Mouse (Mus musculus) embryonic stem cell, embryonic (primary cell): Measurements from ENCODE around the gene Lpcat4.

Experiments used
- CTCF ChIA-PET, 4 experiments: fragments of 300-600 bp in 2 of 4; fragments of 350-600 bp in 2 of 4; sonication (Branson Sonifier 250); formaldehyde crosslinking; loops; one replicate each; lab custom pipeline; 2022; ENCODE audit warnings: inconsistent platforms in 2 of 4; lab: Charles Lee
- POLR2A ChIA-PET, 4 experiments: fragments of 300-600 bp in 2 of 4; fragments of 350-600 bp in 2 of 4; sonication (Branson Sonifier 250); formaldehyde crosslinking; loops; one replicate each; lab custom pipeline; 2022; ENCODE audit warnings: antibody characterized with exemption in 4 of 4, inconsistent platforms in 1 of 4; lab: Charles Lee

Lpcat4 gene

DNA sequence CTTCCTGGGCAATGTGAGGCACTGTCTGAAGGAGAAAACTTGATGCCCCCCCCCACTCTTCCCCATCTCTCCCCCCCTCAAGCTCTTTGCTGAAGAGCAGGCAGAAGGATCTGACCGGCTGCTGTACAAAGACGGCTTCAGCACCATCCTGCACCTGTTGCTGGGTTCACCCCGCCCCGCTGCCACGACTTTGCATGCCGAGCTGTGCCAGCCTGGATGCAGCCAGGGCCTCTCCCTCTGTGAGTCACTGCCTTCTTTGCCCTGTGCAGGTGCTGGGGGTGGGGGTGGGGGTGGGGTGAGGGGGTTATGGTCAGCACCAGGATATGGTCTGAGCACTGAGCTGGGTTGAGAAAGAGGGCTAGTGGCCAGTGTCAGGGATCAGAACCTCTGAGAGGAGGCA lies 6.9 kb downstream of the Lpcat4 start:
- ChIA-PET POLR2A (interaction anchor here in 2 of 4 experiments (1.0 to 1.9 kb wide), 8 partner anchors 15 to 253 kb away, joined by 3 to 8 read pairs (median 4); partner anchors contain the start of genes Nop10 (in 2 of the 2), Slc12a6 (in 2 of the 2), Emc4 (in 1 of the 2) and Gm21985 (in 1 of the 2)), CTCF (interaction anchor here in 2 of 4 experiments (0.7 to 1.0 kb wide), 2 partner anchors 24 to 47 kb away, joined by 3 to 4 read pairs; no protein-coding TSS in a partner anchor)

DNA sequence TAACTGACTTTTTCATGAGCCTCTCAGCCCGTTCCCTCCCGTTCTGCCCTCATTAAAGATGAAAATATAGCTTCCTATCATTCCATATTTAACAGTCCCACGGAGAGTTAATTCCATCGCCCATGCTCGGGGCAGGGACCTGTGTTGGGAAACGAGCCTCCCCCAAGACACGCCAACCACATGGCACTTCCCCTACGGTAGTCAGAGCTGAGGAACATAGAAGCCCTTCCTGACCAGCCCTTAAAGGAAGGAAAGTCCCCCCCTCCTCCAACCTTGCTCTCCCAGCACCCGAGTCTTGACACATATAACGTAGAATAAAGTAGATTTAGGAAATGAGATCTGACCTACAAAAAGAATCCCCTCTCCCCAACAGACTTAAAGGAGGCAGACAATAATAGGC lies 8.1 kb downstream of the Lpcat4 start:
- ChIA-PET CTCF (interaction anchor here in 1 of 4 experiments (0.6 kb wide), 1 partner anchor 15 kb away, joined by 4 read pairs; no protein-coding TSS in a partner anchor), POLR2A (interaction anchor here in 3 of 4 experiments (0.7 to 1.9 kb wide), 6 partner anchors 14 to 1513 kb away, joined by 3 to 8 read pairs (median 4); partner anchors contain the start of genes Emc4 (in 1 of the 3) and Nop10 (in 1 of the 3))

DNA sequence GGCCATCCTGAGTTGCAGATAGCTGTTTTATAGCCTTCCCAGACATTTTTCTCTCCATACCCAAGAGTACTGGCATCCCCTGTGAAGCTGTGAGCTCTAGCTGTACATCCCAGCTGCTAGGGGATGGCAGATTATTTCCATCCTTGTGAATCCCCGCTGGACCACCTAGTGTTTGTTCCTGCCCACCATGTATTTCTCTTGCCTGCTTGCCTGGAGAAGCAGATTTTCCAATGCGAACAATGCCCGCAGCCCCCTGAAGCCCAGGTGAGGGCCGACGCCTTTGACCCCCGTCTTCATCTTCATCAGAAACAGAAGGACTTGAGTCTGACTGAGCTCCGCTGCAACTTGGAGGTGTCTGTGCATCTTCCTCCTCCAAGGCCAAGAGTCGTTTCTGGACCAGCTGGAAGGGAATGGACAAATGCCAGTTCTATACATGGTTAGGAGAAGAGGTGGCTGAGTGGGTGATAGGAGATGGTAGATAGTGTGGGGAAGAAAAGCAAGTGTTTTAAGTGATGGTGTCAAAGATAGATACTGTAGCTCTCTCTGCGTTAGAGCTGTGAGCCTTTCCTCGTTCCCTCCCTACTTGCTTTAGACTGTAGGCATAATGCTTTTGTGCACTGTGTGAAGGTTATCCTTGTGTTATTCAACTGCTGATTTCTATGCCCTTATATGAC lies 10.6 kb downstream of the Lpcat4 start:
- CTCF ChIA-PET, result no interaction called here
- POLR2A ChIA-PET, result interaction anchor here in 1 of 4 experiments (1.1 to 1.7 kb wide), 2 partner anchors 15 to 32 kb away, joined by 3 to 4 read pairs; no protein-coding TSS in a partner anchor

DNA sequence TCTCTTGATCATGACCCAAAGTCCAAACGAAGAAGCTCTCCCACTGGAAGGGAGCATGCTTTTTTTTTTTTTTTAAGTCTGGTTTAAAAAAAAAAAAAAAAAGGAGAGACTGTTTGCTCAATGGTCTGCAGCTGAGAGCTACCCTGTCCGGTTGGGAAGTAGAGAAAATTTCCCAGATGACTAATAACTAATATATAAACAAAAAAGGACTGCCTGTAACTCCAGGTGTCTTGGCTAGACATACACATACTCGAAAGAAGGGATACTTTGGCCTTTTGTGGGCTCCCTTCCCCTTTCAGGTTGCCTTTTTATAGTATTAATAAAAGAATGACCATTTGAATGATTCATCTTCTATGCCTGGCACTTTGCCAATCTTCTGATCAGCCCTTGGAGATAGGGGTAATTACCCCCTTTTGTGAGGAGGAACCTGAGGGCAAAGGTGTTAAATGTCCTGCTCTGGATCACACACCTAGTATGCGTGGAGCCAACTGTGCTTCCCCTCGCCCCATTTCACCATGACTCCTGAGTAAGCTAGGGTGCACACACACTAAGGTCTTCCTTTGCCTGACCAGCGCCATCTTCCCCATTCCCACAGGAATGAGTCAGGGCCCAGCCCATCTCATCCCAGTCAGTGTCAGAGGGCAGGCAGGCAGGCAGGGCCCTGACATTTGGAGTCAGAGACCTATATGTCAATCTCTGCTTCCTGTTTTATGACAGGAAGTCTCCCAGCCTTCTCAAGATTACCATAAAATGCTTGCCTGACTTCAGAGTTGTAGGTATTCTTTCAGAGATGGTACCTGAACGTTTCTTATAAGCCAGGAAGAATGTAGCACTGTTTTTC lies 15.6 kb downstream of the Lpcat4 start:
- CTCF ChIA-PET, result interaction anchor here in 2 of 4 experiments (0.6 to 0.7 kb wide), 4 partner anchors 16 to 535 kb away, joined by 3 to 9 read pairs (median 4); no protein-coding TSS in a partner anchor
- POLR2A ChIA-PET, result interaction anchor here in 2 of 4 experiments (0.8 to 1.7 kb wide), 4 partner anchors 10 to 11 kb away, joined by 3 to 6 read pairs (median 4); partner anchors contain the start of genes Slc12a6 (in 2 of the 2) and Gm21985 (in 1 of the 2)

DNA sequence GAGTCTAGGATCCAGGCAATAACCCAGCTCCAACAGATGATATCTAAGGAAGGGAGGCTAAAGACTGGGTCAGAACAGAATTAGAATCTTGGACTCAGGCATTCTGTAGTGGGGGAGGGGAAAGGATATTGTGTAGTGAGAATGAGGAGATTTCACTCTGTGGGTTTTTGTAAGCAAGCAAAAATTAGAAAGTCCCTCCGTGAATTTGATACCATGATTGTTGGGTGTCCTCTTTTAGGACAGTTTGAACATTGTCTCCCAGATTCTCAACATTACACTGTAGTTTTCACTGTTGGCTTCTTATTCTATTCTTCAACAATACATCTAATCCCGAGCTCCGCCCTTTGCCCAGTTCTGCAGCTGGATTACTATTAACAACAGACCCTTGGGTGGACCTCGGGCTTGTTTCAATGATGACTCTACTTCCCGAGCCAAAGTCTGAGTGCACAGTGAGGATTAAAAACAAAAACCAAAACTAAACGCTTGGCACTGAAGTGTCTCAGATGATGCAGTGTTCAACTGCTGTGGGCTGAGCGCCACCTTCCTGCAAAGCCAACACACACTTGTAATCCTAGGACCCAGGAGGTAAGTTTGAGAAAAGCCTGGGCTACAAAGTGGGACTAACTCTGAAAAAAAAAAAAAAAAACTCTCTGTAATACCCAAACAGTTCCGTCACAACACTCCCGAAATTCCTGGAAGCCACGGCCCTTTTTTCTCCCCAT lies 20.1 kb downstream of the Lpcat4 start, which contains the start of gene Nutm1:
Nutm1 (minus strand) TSS at position 51 of the 722 bp plus-strand sequence.
- CTCF ChIA-PET, result interaction anchor here in 2 of 4 experiments (0.7 kb wide), 2 partner anchors 35 to 65 kb away, joined by 3 to 5 read pairs; no protein-coding TSS in a partner anchor

DNA sequence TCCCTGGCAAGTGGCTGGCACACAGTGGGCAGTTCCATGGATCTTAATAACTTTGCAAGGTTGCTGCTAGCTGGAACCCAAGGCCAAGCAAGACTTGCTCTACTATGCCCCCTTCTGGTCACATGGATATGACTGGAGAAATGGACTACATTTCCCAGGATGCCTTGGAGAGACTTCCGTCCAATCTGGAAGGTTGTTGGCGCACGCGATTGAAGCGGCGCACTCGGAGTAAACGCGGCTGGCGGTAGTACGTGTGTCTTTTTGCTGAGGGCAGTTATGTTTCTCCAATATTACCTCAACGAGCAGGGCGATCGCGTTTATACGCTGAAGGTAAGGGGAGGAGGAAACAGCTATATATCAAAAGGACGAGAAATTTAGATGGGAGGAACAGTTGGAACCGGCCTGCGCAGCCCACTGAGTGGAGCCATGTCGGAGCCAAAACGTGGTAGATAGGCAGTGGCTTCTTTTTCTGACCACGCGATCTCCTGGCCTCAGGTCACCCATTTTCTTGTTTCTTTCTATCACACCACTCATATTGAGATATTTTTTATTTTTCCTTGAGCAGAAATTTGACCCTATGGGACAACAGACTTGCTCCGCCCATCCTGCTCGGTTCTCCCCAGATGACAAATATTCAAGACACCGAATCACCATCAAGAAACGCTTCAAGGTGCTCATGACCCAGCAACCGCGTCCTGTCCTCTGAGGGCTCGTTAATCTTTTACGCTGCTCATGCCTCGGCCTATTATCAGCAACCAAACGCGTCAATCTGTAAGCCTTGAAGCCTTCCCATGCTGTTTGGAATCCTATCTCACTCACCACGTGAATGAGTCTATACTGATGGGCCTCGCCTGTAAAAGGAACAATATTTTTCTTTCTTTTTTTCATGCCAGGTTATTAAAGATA lies 22.7 kb downstream of the Lpcat4 start, which contains the start of gene Nop10:
Nop10 (plus strand) TSS at position 179 of the 906 bp plus-strand sequence.
- POLR2A ChIA-PET, result interaction anchor here (0.6 to 5.7 kb wide), 26 partner anchors 10 to 193 kb away, joined by 3 to 44 read pairs (median 5); partner anchors contain the start of genes Emc4 (in 3 of the 4), Emc7 (in 3 of the 4), Katnbl1 (in 2 of the 4) and Lpcat4 (in 2 of the 4)
- CTCF ChIA-PET, result interaction anchor here (0.6 to 1.0 kb wide), 6 partner anchors 15 to 118 kb away, joined by 3 to 8 read pairs (median 4); partner anchors contain the start of genes Lpcat4 (in 3 of the 4) and Katnbl1 (in 1 of the 4)

More for the DNA sequence above, 20.1 kb downstream of the Lpcat4 start, which contains the start of gene Nutm1:
- POLR2A ChIA-PET, result interaction anchor here in 3 of 4 experiments (0.6 to 1.1 kb wide), 5 partner anchors 18 to 164 kb away, joined by 3 to 5 read pairs (median 4); partner anchors contain the start of gene Lpcat4 (in 2 of the 3)

DNA sequence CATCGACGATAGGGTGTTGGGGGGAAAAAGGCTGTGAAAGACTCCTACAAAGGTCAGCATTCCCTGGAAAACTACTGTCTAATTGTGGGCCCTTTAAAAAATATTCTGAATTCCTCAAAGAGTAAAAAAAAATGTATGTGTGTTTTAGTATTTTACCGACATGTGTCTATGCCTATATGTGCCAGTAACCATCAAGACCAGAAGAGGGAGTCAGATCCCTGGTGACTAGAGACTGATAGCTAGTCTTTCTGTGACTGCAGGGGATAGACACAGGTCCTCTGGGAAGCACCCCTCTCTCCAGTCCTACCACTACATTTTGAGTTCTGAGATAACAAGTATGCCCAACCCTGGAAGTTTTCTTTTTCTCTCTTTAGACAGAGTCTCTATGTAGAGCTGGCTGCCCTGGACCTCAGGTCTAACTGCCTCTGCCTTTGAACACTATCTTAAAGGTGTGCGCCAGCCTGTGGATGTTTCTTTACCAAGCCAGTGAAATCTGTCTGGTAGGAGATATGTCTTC lies 23.6 kb downstream of the Lpcat4 start:
- CTCF ChIA-PET, result interaction anchor here in 3 of 4 experiments (0.5 to 1.2 kb wide), 6 partner anchors 16 to 116 kb away, joined by 3 to 5 read pairs (median 4); partner anchors contain the start of genes Lpcat4 (in 2 of the 3) and Katnbl1 (in 1 of the 3)
- POLR2A ChIA-PET, result interaction anchor here in 3 of 4 experiments (0.7 to 5.7 kb wide), 18 partner anchors 8 to 192 kb away, joined by 3 to 44 read pairs (median 5); partner anchors contain the start of genes Emc4 (in 2 of the 3), Emc7 (in 2 of the 3), Katnbl1 (in 2 of the 3) and Lpcat4 (in 1 of the 3)

DNA sequence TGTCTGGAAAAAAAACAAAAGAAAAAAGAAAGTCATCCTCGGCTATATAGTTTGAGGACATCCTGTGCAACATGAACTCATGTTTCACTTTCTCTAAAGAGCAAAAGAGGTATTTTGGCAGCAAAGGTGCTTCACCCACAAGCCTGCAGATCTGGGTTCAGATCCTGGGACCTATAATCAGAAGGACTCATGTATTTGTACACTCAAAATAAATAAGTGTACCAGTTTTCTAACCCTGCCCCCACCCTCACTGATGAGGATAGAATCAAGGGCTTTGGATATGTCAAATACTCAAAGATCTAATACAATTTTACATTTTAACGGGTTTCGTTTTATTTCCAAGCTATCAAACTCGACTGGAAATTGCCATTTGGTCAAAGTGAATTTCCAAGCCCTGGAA lies 25.1 kb downstream of the Lpcat4 start:
- ChIA-PET CTCF (no interaction called here), POLR2A (interaction anchor here in 2 of 4 experiments (1.1 to 5.7 kb wide), 10 partner anchors 8 to 227 kb away, joined by 4 to 44 read pairs (median 6); partner anchors contain the start of genes Katnbl1 (in 1 of the 2) and Lpcat4 (in 1 of the 2))

DNA sequence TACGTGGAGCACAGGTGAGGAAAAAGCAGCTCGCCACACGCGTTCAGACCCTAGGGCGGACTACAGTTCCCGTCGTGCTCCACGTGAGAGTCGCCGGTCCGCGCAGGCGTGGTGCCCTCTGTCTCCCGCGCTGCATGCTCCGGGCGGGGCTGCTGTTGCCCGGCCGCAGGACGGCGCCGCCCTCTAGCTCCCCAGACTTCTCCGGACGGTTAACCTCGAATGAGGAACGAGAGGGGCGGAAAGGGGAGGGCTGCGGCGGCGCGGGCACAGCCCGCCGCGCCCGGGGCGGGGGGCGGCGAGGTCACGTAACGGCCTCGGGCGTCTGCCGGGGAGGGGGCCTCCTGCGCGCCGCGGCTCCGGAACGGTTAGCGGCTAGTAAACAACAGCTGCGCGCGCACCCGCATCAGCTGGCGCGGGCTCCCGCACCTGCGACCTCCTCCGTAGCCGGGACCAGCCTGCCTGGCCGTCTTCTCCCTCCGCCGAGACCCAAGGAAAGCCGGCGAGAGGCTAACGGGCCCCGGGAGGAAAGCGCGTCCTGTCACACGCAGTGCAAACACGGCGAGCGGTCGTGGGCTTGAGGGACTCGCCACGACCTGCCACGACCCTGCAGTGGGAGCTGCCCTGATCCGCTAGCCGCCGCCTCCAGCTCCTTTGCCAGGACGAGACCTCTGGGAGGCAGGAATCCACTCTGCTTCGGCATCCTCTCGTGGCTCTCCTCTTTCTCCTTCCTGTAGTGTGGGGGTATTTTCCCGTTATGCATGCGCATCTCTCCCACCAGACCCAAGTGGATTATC lies 26.4 kb downstream of the Lpcat4 start, which contains the start of gene Slc12a6:
Slc12a6 (plus strand) TSS at position 378 of the 794 bp plus-strand sequence.
- ChIA-PET CTCF (interaction anchor here (0.6 to 1.9 kb wide), 8 partner anchors 8 to 1877 kb away, joined by 3 to 8 read pairs (median 3); partner anchors contain the start of genes Katnbl1 (in 1 of the 4) and Lpcat4 (in 1 of the 4)), POLR2A (interaction anchor here (0.6 to 5.7 kb wide), 60 partner anchors 8 to 1175 kb away, joined by 3 to 44 read pairs (median 5); partner anchors contain the start of genes Emc4 (in 3 of the 4), Katnbl1 (in 3 of the 4), Lpcat4 (in 3 of the 4) and Emc7 (in 2 of the 4))

DNA sequence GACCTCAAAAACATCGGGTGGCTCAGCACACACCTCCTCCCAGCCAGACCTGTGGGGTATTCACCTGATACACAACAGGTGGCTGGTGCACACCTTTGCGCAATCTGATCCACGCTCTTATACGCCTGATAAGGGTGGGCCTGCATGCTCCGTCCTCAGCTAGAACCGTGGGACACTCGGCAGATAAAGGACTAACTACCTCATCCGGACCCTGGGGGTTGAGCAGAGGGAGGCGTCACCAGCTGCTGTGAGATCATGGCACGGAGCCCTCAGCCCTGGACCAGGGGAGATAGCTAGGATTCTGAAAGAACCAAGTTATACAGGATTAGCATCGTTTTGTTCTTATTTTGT lies 26.9 kb downstream of the Lpcat4 start, which contains the start of gene Gm21985:
Gm21985 (plus strand) TSS at position 73 of the 351 bp plus-strand sequence.
- POLR2A ChIA-PET, result interaction anchor here in 3 of 4 experiments (0.6 to 5.7 kb wide), 40 partner anchors 8 to 232 kb away, joined by 3 to 44 read pairs (median 6); partner anchors contain the start of genes Emc4 (in 3 of the 3), Lpcat4 (in 3 of the 3), Katnbl1 (in 2 of the 3) and Emc7 (in 1 of the 3)
- CTCF ChIA-PET, result interaction anchor here in 2 of 4 experiments (0.6 to 1.9 kb wide), 3 partner anchors 26 to 1877 kb away, joined by 3 to 8 read pairs (median 7); partner anchors contain the start of gene Katnbl1 (in 1 of the 2)

DNA sequence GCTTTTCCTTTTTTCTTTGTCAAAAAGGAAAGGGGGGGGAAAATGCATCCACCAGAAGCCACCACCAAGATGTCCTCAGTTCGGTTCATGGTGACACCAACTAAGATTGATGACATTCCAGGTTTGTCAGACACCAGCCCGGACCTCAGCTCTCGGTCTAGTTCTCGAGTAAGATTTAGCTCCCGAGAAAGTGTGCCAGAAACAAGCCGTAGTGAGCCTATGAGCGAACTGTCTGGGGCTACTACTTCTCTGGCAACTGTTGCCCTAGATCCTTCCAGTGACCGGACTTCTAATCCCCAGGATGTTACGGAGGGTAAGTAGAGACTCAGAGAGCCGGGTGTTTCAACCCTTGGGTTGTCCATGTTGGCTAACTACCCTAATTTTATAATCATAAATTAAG lies 27.5 kb downstream of the Lpcat4 start:
- CTCF ChIA-PET, result interaction anchor here in 1 of 4 experiments (1.9 kb wide), 1 partner anchor 112 kb away, joined by 7 read pairs; the partner anchor contains the start of gene Katnbl1
- POLR2A ChIA-PET, result interaction anchor here in 3 of 4 experiments (0.6 to 5.7 kb wide), 18 partner anchors 9 to 170 kb away, joined by 3 to 44 read pairs (median 6); partner anchors contain the start of genes Emc4 (in 2 of the 3), Katnbl1 (in 2 of the 3) and Lpcat4 (in 2 of the 3)

DNA sequence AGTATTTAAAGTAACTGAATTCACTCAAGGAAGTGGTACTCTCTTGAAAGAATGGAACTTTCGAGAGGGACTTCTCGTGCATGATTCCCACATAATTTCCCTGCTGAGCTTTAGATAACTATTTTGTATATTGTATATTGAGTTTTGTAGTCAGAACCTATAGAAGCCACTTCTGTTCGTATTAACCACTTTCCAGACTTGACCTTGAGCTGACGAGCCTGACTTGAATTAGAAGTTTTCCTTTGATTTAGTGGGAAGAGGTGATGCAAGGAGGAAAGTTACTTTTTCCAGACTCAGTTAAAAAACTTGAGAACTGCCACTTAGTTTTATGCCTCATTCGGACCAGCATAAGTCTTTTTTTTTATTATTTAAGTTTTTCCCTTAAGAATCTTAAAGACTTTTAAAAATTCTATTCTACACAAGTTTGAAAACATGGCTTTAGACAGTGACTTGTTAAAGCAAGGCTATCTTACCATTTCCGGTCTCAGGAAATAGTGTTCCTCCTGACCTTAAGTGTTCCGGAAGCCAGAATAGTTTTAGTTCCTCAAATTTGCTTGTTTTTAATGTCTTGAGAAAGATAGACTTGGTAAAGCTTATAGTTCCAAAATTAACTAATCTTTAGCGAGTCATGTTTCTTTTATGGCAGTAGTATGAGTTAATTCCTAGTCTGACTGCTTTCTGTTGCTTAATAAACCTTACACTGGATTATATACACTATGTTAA lies 28.4 kb downstream of the Lpcat4 start:
- CTCF ChIA-PET, result no interaction called here

DNA sequence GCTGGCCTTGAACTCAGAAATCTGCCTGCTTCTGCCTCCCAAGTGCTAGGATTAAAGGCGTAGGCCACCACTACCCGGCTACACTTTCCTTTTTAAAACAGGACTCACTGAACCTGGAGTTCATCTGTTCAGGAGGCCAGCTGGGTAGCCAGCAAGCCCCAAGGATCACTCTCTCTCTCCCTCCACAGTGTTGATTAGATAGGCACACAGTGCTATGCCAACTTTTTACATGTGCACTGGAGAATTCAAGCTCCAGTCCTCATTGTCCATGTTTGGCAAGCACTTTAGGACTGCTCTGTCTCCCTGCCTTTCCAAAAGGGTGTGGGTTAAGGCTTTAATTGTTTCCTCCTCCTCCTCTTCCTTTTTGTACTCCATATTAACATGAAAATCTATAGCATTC lies 30.7 kb downstream of the Lpcat4 start:
- POLR2A ChIA-PET, result interaction anchor here in 1 of 4 experiments (0.8 kb wide), 1 partner anchor 98 kb away, joined by 3 read pairs; the partner anchor contains the start of gene Emc4

More for the DNA sequence above, 28.4 kb downstream of the Lpcat4 start:
- POLR2A ChIA-PET, result interaction anchor here in 2 of 4 experiments (0.6 to 3.6 kb wide), 4 partner anchors 16 to 357 kb away, joined by 3 to 29 read pairs (median 14); partner anchors contain the start of gene Lpcat4 (in 2 of the 2)

More for the DNA sequence above, 30.7 kb downstream of the Lpcat4 start:
- CTCF ChIA-PET, result no interaction called here
